Mouse (Mus musculus) midbrain, embryonic 10.5 days (tissue): ENCODE results near the gene Prpf8. TPM values are rescaled to one million over a fixed set of nuclear protein-coding genes. Genes with fewer than 3 reads are reported as not detected.

Source experiments
- DNase-seq: peaks from one replicate; pipeline ENCODE4 v3.0.0-alpha.2; 2017; ENCODE audit warnings: low spot score
- H3K27ac ChIP-seq: fragments of 300-500 bp; sonication (generic); replicated peaks from 2 replicates; pipeline ENCODE4 v1.5.1; 2016; ENCODE audit warnings: mild to moderate bottlenecking
- H3K27me3 ChIP-seq: fragments of 300-500 bp; sonication (generic); 2 replicates; pipeline ENCODE4 v1.6.1; 2016; ENCODE audit warnings: low read depth, mild to moderate bottlenecking; ENCODE audit not compliant: poor library complexity, severe bottlenecking
- H3K36me3 ChIP-seq: fragments of 300-500 bp; sonication (generic); 2 replicates; pipeline ENCODE4 v1.6.1; 2016; ENCODE audit warnings: mild to moderate bottlenecking, moderate library complexity
- H3K4me1 ChIP-seq: fragments of 300-500 bp; sonication (generic); 2 replicates; pipeline ENCODE4 v1.6.1; 2016
- H3K4me3 ChIP-seq: fragments of 300-500 bp; sonication (generic); 2 replicates; pipeline ENCODE4 v1.5.1; 2016; ENCODE audit warnings: mild to moderate bottlenecking, moderate library complexity
- H3K9me3 ChIP-seq: fragments of 300-500 bp; sonication (generic); replicated peaks from 2 replicates; pipeline ENCODE4 v1.6.1; 2016; ENCODE audit warnings: mild to moderate bottlenecking
- WGBS: fragments of 180-500 bp; shearing (Covaris S2); methylation state at CpG from one replicate; pipeline ENCODE4 v1.1.7; 2016; 5-methylcytosine and 5-hydroxymethylcytosine counted together
- polyA plus RNA-seq: library from polyadenylated mRNA; unstranded; fragments of >200 nt; fragmentation: Nextera tagmentation; extraction: Ambion mirVana; gene quantifications from 2 replicates; pipeline ENCODE4 v1.2.1, GENCODE M21; 2016

Prpf8 gene
- polyA plus RNA-seq, 1 experiment from 2014 or later = 67.3 TPM

GRCm38 (mm10) chr11:75512301-75513018 is 25.8 kb downstream of the Prpf8 start:
- Histone ChIP-seq H3K9me3 (no peaks in the 10 kb centered on the region), H3K36me3 (peaks cover 25% of the 10 kb centered on the region), H3K4me1 (peaks cover 26% of the 10 kb centered on the region), H3K27me3 (no peaks in the 10 kb centered on the region), H3K4me3 (no peak overlapping the region), H3K27ac (no peak overlapping the region)
- no peak for DNase-seq
- WGBS = 81% methylated on average over 9 of the region's 9 CpGs

- H3K27ac ChIP-seq = no peak within 1 kb of the TSS
- 63% methylated on average over 8 of the region's 8 CpGs for WGBS
- DNase-seq = no peak
Measured at GRCm38 (mm10) chr11:75513336-75513735, 26.7 kb downstream of the Prpf8 start, which contains the start of gene Scarf1. Scarf1 (plus strand) TSS chr11:75513540.

GRCm38 (mm10) chr11:75515186-75515585 is 28.6 kb downstream of the Prpf8 start:
- 93% methylated on average over 25 of the region's 25 CpGs for WGBS
- no peaks in the 10 kb centered on the region for H3K9me3 ChIP-seq
- no peak for DNase-seq
- no peak overlapping the region for H3K4me3 ChIP-seq
- H3K27me3 ChIP-seq = no peaks in the 10 kb centered on the region
- peaks cover 11% of the 10 kb centered on the region for H3K4me1 ChIP-seq
- H3K36me3 ChIP-seq = 0 out of 2 replicates have a peak, but pooled peaks cover 2% of the 10 kb centered on the region
- H3K27ac ChIP-seq = no peak overlapping the region

More at GRCm38 (mm10) chr11:75513336-75513735, 26.7 kb downstream of the Prpf8 start, which contains the start of gene Scarf1:
- H3K4me1 ChIP-seq = peaks cover 26% of the 10 kb centered on the region
- H3K36me3 ChIP-seq = peaks cover 16% of the 10 kb centered on the region
- no peaks in the 10 kb centered on the region for H3K9me3 ChIP-seq
- H3K4me3 ChIP-seq = no peak within 1 kb of the TSS
- H3K27me3 ChIP-seq = no peaks in the 10 kb centered on the region

GRCm38 (mm10) chr11:75519834-75520633 is 33.4 kb downstream of the Prpf8 start:
- no peak for DNase-seq
- Histone ChIP-seq H3K4me3 (no peak overlapping the region), H3K27me3 (no peaks in the 10 kb centered on the region), H3K9me3 (no peaks in the 10 kb centered on the region), H3K36me3 (no peaks in the 10 kb centered on the region), H3K27ac (no peak overlapping the region), H3K4me1 (0 out of 2 replicates have a peak, but pooled peaks cover 4% of the 10 kb centered on the region)
- WGBS = 86% methylated on average over 15 of the region's 15 CpGs

- H3K36me3 ChIP-seq = no peaks in the 10 kb centered on the region
- H3K4me3 ChIP-seq = no peak overlapping the region
- DNase-seq = no peak
- 0 out of 2 replicates have a peak, but pooled peaks cover 4% of the 10 kb centered on the region for H3K4me1 ChIP-seq
- no peak overlapping the region for H3K27ac ChIP-seq
- no peaks in the 10 kb centered on the region for H3K27me3 ChIP-seq
- WGBS = 84% methylated on average over 4 of the region's 4 CpGs
- H3K9me3 ChIP-seq = no peaks in the 10 kb centered on the region
Measured at GRCm38 (mm10) chr11:75521609-75522008, 35.0 kb downstream of the Prpf8 start.

GRCm38 (mm10) chr11:75522793-75523192 is 36.2 kb downstream of the Prpf8 start:
- Histone ChIP-seq H3K27me3 (no peaks in the 10 kb centered on the region), H3K27ac (no peak overlapping the region)
- WGBS = 90% methylated on average over 2 of the region's 2 CpGs

GRCm38 (mm10) chr11:75525531-75526125 is 39.0 kb downstream of the Prpf8 start:
- H3K36me3 ChIP-seq = no peaks in the 10 kb centered on the region
- no peaks in the 10 kb centered on the region for H3K27me3 ChIP-seq
- no peak for DNase-seq
- WGBS = 90% methylated on average over 15 of the region's 15 CpGs
- peaks cover 2% of the 10 kb centered on the region; the same call in 1 of the 2 replicates for H3K4me1 ChIP-seq
- H3K27ac ChIP-seq = no peak overlapping the region
- H3K9me3 ChIP-seq = no peaks in the 10 kb centered on the region
- no peak overlapping the region for H3K4me3 ChIP-seq

More at GRCm38 (mm10) chr11:75522793-75523192, 36.2 kb downstream of the Prpf8 start:
- H3K4me1 ChIP-seq = 0 out of 2 replicates have a peak, but pooled peaks cover 4% of the 10 kb centered on the region
- H3K9me3 ChIP-seq = no peaks in the 10 kb centered on the region
- no peak overlapping the region for H3K4me3 ChIP-seq
- no peak for DNase-seq
- H3K36me3 ChIP-seq = no peaks in the 10 kb centered on the region

GRCm38 (mm10) chr11:75526943-75527342 is 40.3 kb downstream of the Prpf8 start:
- no peaks in the 10 kb centered on the region for H3K9me3 ChIP-seq
- WGBS = 90% methylated on average over 6 of the region's 6 CpGs
- DNase-seq = no peak

GRCm38 (mm10) chr11:75529771-75530170 is 43.2 kb downstream of the Prpf8 start:
- H3K36me3 ChIP-seq = no peaks in the 10 kb centered on the region
- DNase-seq = no peak
- peaks cover 12% of the 10 kb centered on the region for H3K27me3 ChIP-seq
- 55% methylated on average over 4 of the region's 4 CpGs for WGBS
- H3K9me3 ChIP-seq = no peaks in the 10 kb centered on the region
- H3K4me1 ChIP-seq = peaks cover 31% of the 10 kb centered on the region
- no peak overlapping the region for H3K4me3 ChIP-seq
- no peak overlapping the region for H3K27ac ChIP-seq

More at GRCm38 (mm10) chr11:75526943-75527342, 40.3 kb downstream of the Prpf8 start:
- H3K4me3 ChIP-seq = no peak overlapping the region
- no peaks in the 10 kb centered on the region for H3K36me3 ChIP-seq
- peaks cover 11% of the 10 kb centered on the region for H3K4me1 ChIP-seq
- no peaks in the 10 kb centered on the region for H3K27me3 ChIP-seq
- no peak overlapping the region for H3K27ac ChIP-seq

GRCm38 (mm10) chr11:75530325-75530724 is 43.7 kb downstream of the Prpf8 start:
- peak; percentile 96 for DNase-seq
- Histone ChIP-seq H3K27ac (peak overlapping the region; percentile 94), H3K4me1 (peaks cover 36% of the 10 kb centered on the region), H3K9me3 (no peaks in the 10 kb centered on the region), H3K36me3 (no peaks in the 10 kb centered on the region), H3K27me3 (peaks cover 12% of the 10 kb centered on the region), H3K4me3 (peak overlapping the region; percentile 87)
- 0% methylated on average over 10 of the region's 10 CpGs for WGBS

- H3K27me3 ChIP-seq = peaks cover 12% of the 10 kb centered on the region
- H3K27ac ChIP-seq = peak overlapping the region; percentile 94
- H3K9me3 ChIP-seq = no peaks in the 10 kb centered on the region
- no peaks in the 10 kb centered on the region for H3K36me3 ChIP-seq
- DNase-seq = no peak
- peaks cover 37% of the 10 kb centered on the region for H3K4me1 ChIP-seq
- 0% methylated on average over 31 of the region's 31 CpGs for WGBS
- peak overlapping the region; percentile 87 for H3K4me3 ChIP-seq
Measured at GRCm38 (mm10) chr11:75530845-75531373, 44.3 kb downstream of the Prpf8 start.
